Mouse (Mus musculus) urinary bladder, adult 2 months (tissue): ENCODE results near the gene Rora. TPM values are rescaled to one million over a fixed set of nuclear protein-coding genes. Genes with fewer than 3 reads are reported as not detected.

Experiments used
- DNase-seq: peaks from one replicate; pipeline ENCODE4 v3.0.0; 2022; ENCODE audit warnings: low spot score
- polyA plus RNA-seq: library from polyadenylated mRNA; depleted of rRNA; stranded (reverse); fragments of >200 nt; gene quantifications from 2 replicates; pipeline ENCODE4 v1.2.3, GENCODE M21; 2012

The Rora gene
- polyA plus RNA-seq, 1 experiment, result 12.2 TPM

GRCm38 (mm10) chr9:69306734-69307528 is 653.3 kb downstream of the Rora start:
- DNase-seq, result no peak

- DNase-seq, result no peak
Observed at GRCm38 (mm10) chr9:69307974-69308373, 654.4 kb downstream of the Rora start.

- no peak for DNase-seq
Observed at GRCm38 (mm10) chr9:69310524-69310923, 656.9 kb downstream of the Rora start.

GRCm38 (mm10) chr9:69313297-69313696 is 659.7 kb downstream of the Rora start:
- no peak for DNase-seq

- no peak for DNase-seq
Observed at GRCm38 (mm10) chr9:69314451-69315210, 661.0 kb downstream of the Rora start.

- DNase-seq, result no peak
Observed at GRCm38 (mm10) chr9:69317527-69318115, 664.0 kb downstream of the Rora start.

- DNase-seq, result no peak
Observed at GRCm38 (mm10) chr9:69319434-69319833, 665.8 kb downstream of the Rora start.

- no peak for DNase-seq
Observed at GRCm38 (mm10) chr9:69319913-69320634, 666.5 kb downstream of the Rora start.

GRCm38 (mm10) chr9:69320635-69321027 is 667.0 kb downstream of the Rora start:
- DNase-seq, result no peak

GRCm38 (mm10) chr9:69321956-69322355 is 668.4 kb downstream of the Rora start:
- no peak for DNase-seq

GRCm38 (mm10) chr9:69323831-69324230 is 670.2 kb downstream of the Rora start:
- DNase-seq, result no peak

- no peak for DNase-seq
Observed at GRCm38 (mm10) chr9:69327077-69327476, 673.5 kb downstream of the Rora start.

GRCm38 (mm10) chr9:69327591-69327990 is 674.0 kb downstream of the Rora start:
- DNase-seq, result no peak

GRCm38 (mm10) chr9:69331790-69332189 is 678.2 kb downstream of the Rora start:
- no peak for DNase-seq

GRCm38 (mm10) chr9:69332802-69333568 is 679.4 kb downstream of the Rora start:
- no peak for DNase-seq

GRCm38 (mm10) chr9:69333654-69334053 is 680.1 kb downstream of the Rora start:
- no peak for DNase-seq

GRCm38 (mm10) chr9:69334106-69334505 is 680.5 kb downstream of the Rora start:
- DNase-seq, result no peak

GRCm38 (mm10) chr9:69336063-69336462 is 682.5 kb downstream of the Rora start:
- DNase-seq, result no peak

GRCm38 (mm10) chr9:69339199-69339598 is 685.6 kb downstream of the Rora start:
- DNase-seq, result no peak

- no peak for DNase-seq
Observed at GRCm38 (mm10) chr9:69339829-69340228, 686.2 kb downstream of the Rora start.

GRCm38 (mm10) chr9:69340421-69340820 is 686.8 kb downstream of the Rora start:
- DNase-seq, result no peak
